ENCODE assay signal across 8 mouse cellular contexts in the genomic region with DNA sequence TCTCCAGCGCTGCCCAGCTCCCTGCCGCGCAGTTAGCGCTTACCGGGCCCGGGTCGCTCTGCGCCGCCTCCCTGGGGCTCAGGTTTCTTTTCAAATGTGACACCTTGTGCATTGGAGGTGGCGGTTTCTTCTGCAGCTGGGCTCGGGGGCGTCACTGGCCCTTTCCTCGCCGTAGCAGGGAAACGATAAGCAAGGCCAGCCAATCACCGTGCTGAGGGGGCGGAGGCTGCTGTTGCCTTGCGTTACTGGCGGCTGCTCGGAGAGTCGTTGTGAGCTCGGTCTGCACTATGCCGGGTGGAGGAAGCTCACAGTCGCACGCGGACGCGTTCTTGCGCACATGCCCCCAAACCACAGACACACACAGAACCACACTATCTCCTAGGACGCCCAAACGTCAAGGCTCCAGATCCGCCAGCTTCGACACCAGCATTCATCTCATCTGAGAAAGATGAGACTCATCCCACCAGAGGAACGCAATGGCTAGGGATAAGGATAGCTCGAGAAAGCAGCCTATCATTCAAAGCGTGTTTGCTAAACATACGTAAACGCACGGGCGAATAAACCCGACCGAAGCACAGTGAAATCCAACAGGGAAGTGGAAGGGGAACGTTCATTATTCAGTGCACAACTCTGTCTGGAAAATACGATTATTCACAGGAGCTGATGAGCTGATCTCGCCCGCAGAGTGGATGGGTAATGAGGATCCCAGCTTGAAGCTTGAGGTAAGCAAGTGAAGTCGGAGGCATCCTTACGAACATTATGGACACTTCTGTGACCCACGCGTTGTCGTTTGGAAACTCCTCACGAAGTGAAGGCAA. TPM values are rescaled to one million over a fixed set of nuclear protein-coding genes. Genes with fewer than 3 reads are reported as not detected.
A peak's percentile ranks its signal among the peaks of the same experiment; 100 is the strongest.
DNase-seq lines count a peak whose midpoint lies in the region; ATAC-seq and TF ChIP-seq lines count a peak whose summit lies in the region.

A gene (minus strand): TSS at position 137 of the 818 bp plus-strand sequence.

- H3K27me3 ChIP-seq in forebrain, embryonic 12.5 days = no peaks in the 10 kb centered on the region
- H3K27me3 ChIP-seq in heart, postnatal 0 days (ENCODE audit: control insufficient read depth, insufficient read depth, low read length) = peaks cover 22% of the 10 kb centered on the region
- peaks cover 21% of the 10 kb centered on the region for H3K27me3 ChIP-seq in liver, embryonic 15.5 days
- H3K27me3 ChIP-seq in neural tube, embryonic 11.5 days (ENCODE audit: control insufficient read depth, insufficient read depth, low read length) = no peaks in the 10 kb centered on the region
- no peaks in the 10 kb centered on the region for H3K27me3 ChIP-seq in stomach, embryonic 16.5 days (ENCODE audit: control insufficient read depth, insufficient read depth, low read length)

- peak within 1 kb of the TSS; percentile 83 for H3K4me2 ChIP-seq in forebrain, embryonic 12.5 days
- H3K4me2 ChIP-seq in heart, postnatal 0 days (ENCODE audit: low read depth, low read length) = peak within 1 kb of the TSS; percentile 86
- peak within 1 kb of the TSS; percentile 78 for H3K4me2 ChIP-seq in liver, embryonic 15.5 days
- peak within 1 kb of the TSS; percentile 82 for H3K4me2 ChIP-seq in neural tube, embryonic 11.5 days (ENCODE audit: low read depth)
- peak within 1 kb of the TSS; percentile 81 for H3K4me2 ChIP-seq in stomach, embryonic 16.5 days (ENCODE audit: low read depth, low read length)

- no peaks in the 10 kb centered on the region for H3K9me3 ChIP-seq in forebrain, embryonic 12.5 days
- H3K9me3 ChIP-seq in heart, postnatal 0 days (replicated peaks; ENCODE audit: control insufficient read depth, low read length) = no peaks in the 10 kb centered on the region
- no peaks in the 10 kb centered on the region for H3K9me3 ChIP-seq in liver, embryonic 15.5 days (replicated peaks)
- no peaks in the 10 kb centered on the region for H3K9me3 ChIP-seq in neural tube, embryonic 11.5 days (ENCODE audit: control insufficient read depth, low read length)
- no peaks in the 10 kb centered on the region for H3K9me3 ChIP-seq in stomach, embryonic 16.5 days (replicated peaks; ENCODE audit: control insufficient read depth, low read length)

- ATAC-seq in forebrain, embryonic 12.5 days (ENCODE audit: low FRiP score) = peak; percentile 96
- peak; percentile 89 for ATAC-seq in heart, postnatal 0 days (ENCODE audit: insufficient read depth, low read depth)
- ATAC-seq in liver, embryonic 15.5 days (ENCODE audit: insufficient read depth) = peak; percentile 93
- peak; percentile 97 for ATAC-seq in neural tube, embryonic 11.5 days (ENCODE audit: insufficient read depth, low FRiP score, low TSS enrichment)
- ATAC-seq in stomach, embryonic 16.5 days (ENCODE audit: insufficient read depth, low FRiP score) = peak; percentile 97

- DNase-seq in CD4-positive helper T cell, adult 2 months (ENCODE audit: low read depth, low spot score) = peak; percentile 96
- DNase-seq in c-Kit-positive CD71-positive TER-119-negative erythroid progenitor cells, embryonic 14.5 days (ENCODE audit: low read depth) = peak; percentile 66
- peak; percentile 75 for DNase-seq in heart, postnatal 0 days (ENCODE audit: low spot score)
- peak; percentile 64 to 77 for DNase-seq in kidney, postnatal 36 days
- peak; percentile 90 for DNase-seq in neural tube, embryonic 11.5 days (ENCODE audit: low spot score)

- under 1% methylated on average over 52 of the region's 52 CpGs for WGBS in forebrain, embryonic 12.5 days
- WGBS in heart, postnatal 0 days = under 1% methylated on average over 50 of the region's 52 CpGs
- WGBS in liver, embryonic 15.5 days (ENCODE audit: insufficient replicate concordance) = under 1% methylated on average over 52 of the region's 52 CpGs
- WGBS in neural tube, embryonic 11.5 days = under 1% methylated on average over 52 of the region's 52 CpGs
- WGBS in stomach, embryonic 16.5 days = under 1% methylated on average over 52 of the region's 52 CpGs

- TF ChIP-seq CTCF in heart, postnatal 0 days (IDR thresholded peaks at IDR 0.05; ENCODE audit: low read depth) = no peak

- peaks cover 12% of the 10 kb centered on the region for H3K4me1 ChIP-seq in forebrain, embryonic 12.5 days
- H3K4me1 ChIP-seq in heart, postnatal 0 days (ENCODE audit: control insufficient read depth, insufficient read depth) = peaks cover 5% of the 10 kb centered on the region; the same call in 1 of the 2 replicates
- H3K4me1 ChIP-seq in liver, embryonic 15.5 days (replicated peaks) = peaks cover 5% of the 10 kb centered on the region; the same call in 1 of the 2 replicates
- no peaks in the 10 kb centered on the region for H3K4me1 ChIP-seq in neural tube, embryonic 11.5 days (ENCODE audit: control insufficient read depth, insufficient read depth, low read length)
- H3K4me1 ChIP-seq in stomach, embryonic 16.5 days (ENCODE audit: control insufficient read depth, insufficient read depth, low read length) = peaks cover 5% of the 10 kb centered on the region; the same call in 1 of the 2 replicates

- peak within 1 kb of the TSS; percentile 70 for H3K4me3 ChIP-seq in forebrain, embryonic 12.5 days (replicated peaks)
- peak within 1 kb of the TSS; percentile 60 for H3K4me3 ChIP-seq in heart, postnatal 0 days (ENCODE audit: low read depth, low read length)
- peak within 1 kb of the TSS; percentile 57 for H3K4me3 ChIP-seq in liver, embryonic 15.5 days (replicated peaks)
- H3K4me3 ChIP-seq in neural tube, embryonic 11.5 days (ENCODE audit: low read depth, low read length) = peak within 1 kb of the TSS; percentile 50
- peak within 1 kb of the TSS; percentile 64 for H3K4me3 ChIP-seq in stomach, embryonic 16.5 days (replicated peaks; ENCODE audit: low read length)

- no peak for TF ChIP-seq EP300 in heart, postnatal 0 days (IDR thresholded peaks at IDR 0.05; ENCODE audit: low read depth)

- H3K9ac ChIP-seq in forebrain, embryonic 12.5 days = peak within 1 kb of the TSS; percentile 73
- peak within 1 kb of the TSS; percentile 38 for H3K9ac ChIP-seq in heart, postnatal 0 days (replicated peaks; ENCODE audit: low read depth, low read length)
- no peak within 1 kb of the TSS; the same call in 1 of the 2 replicates for H3K9ac ChIP-seq in liver, embryonic 15.5 days
- H3K9ac ChIP-seq in neural tube, embryonic 11.5 days (ENCODE audit: low read length) = peak within 1 kb of the TSS; percentile 56
- H3K9ac ChIP-seq in stomach, embryonic 16.5 days (ENCODE audit: low read length) = peak within 1 kb of the TSS; percentile 66

- peak within 1 kb of the TSS; percentile 80 for H3K27ac ChIP-seq in forebrain, embryonic 12.5 days
- H3K27ac ChIP-seq in heart, postnatal 0 days (ENCODE audit: low read depth) = peak within 1 kb of the TSS; percentile 63
- 0 out of 2 replicates have a peak within 1 kb of the TSS, but pooled peaks have one; percentile 9 for H3K27ac ChIP-seq in liver, embryonic 15.5 days (replicated peaks)
- 0 out of 2 replicates have a peak within 1 kb of the TSS, but pooled peaks have one; percentile 27 for H3K27ac ChIP-seq in neural tube, embryonic 11.5 days (ENCODE audit: low read depth, low read length)
- peak within 1 kb of the TSS; percentile 38 for H3K27ac ChIP-seq in stomach, embryonic 16.5 days (ENCODE audit: low read length)

- no peaks in the 10 kb centered on the region for H3K36me3 ChIP-seq in forebrain, embryonic 12.5 days (replicated peaks)
- H3K36me3 ChIP-seq in heart, postnatal 0 days (replicated peaks; ENCODE audit: control insufficient read depth, insufficient read depth, low read length) = no peaks in the 10 kb centered on the region
- H3K36me3 ChIP-seq in liver, embryonic 15.5 days (replicated peaks) = no peaks in the 10 kb centered on the region
- H3K36me3 ChIP-seq in neural tube, embryonic 11.5 days (ENCODE audit: control insufficient read depth, insufficient read depth, low read length) = no peaks in the 10 kb centered on the region
- H3K36me3 ChIP-seq in stomach, embryonic 16.5 days (ENCODE audit: control insufficient read depth, insufficient read depth, low read length) = no peaks in the 10 kb centered on the region

RNA-seq across cellular contexts. Expression of the gene that starts here (rescaled TPM):
- polyA plus RNA-seq in forebrain, embryonic 12.5 days (2016; fragmentation: Nextera tagmentation; extraction: Ambion mirVana) = 22.0 and 22.3 TPM in 2 replicates
- 3.8 and 5.6 TPM in 2 replicates for total RNA-seq in heart, postnatal 0 days (2014; rRNA removed; ENCODE audit: low replicate concordance)
- 1.5 TPM in 2 replicates for polyA plus RNA-seq in heart, postnatal 0 days (2015; fragmentation: Nextera tagmentation; extraction: Ambion mirVana)
- 1.8 and 2.0 TPM in 2 replicates for polyA plus RNA-seq in liver, embryonic 15.5 days (2015; fragmentation: Nextera tagmentation; extraction: Ambion mirVana)
- 13.1 and 13.8 TPM in 2 replicates for polyA plus RNA-seq in neural tube, embryonic 11.5 days (2014; fragmentation: Nextera tagmentation; extraction: Ambion mirVana)
- polyA plus RNA-seq in stomach, embryonic 16.5 days (2015; fragmentation: Nextera tagmentation; extraction: Ambion mirVana) = 5.4 and 6.3 TPM in 2 replicates

Comparison
In these comparisons a context has a peak if more than half of its experiments do, and no peak if none do; other contexts are left out.
1. Peak in every context shown above with its lines: DNase-seq, ATAC-seq, H3K4me3 ChIP-seq and H3K27ac ChIP-seq.
2. H3K27ac ChIP-seq: peak in every context shown above with its lines; median percentile 80 in forebrain, embryonic 12.5 days; 63 in heart, postnatal 0 days; 38 in stomach, embryonic 16.5 days; 27 in neural tube, embryonic 11.5 days; 9 in liver, embryonic 15.5 days.